26 mouse cellular contexts compared by ENCODE assay signal in genomic region chr14:82466708-82467107, GRCm38 (mm10).
DNase-seq lines count a peak whose midpoint lies in the region; ATAC-seq and TF ChIP-seq lines count a peak whose summit lies in the region.
"Had no signal": no experiment of that assay in that cellular context is flagged by ENCODE, and none has a peak within 500 bp of the region (broad histone marks: within the 10 kb centered on the region; RNA-seq: fewer than 3 reads in every experiment).

No protein-coding gene starts in this region.

- H3K4me1 ChIP-seq in ES-E14 (ENCODE audit: control insufficient read depth in 2 of 2, insufficient read depth in 2 of 2, low read length in 2 of 2, poor library complexity in 1 of 2), result no peaks in the 10 kb centered on the region
- no peaks in the 10 kb centered on the region for H3K4me1 ChIP-seq in hindbrain, embryonic 16.5 days (ENCODE audit: control insufficient read depth, insufficient read depth, low read depth, low read length)

- H3K27ac ChIP-seq in ES-E14 (ENCODE audit: insufficient read depth, low read depth, low read length, poor library complexity, severe bottlenecking), result no peak overlapping the region
- H3K27ac ChIP-seq in hindbrain, embryonic 16.5 days (ENCODE audit: low read depth, low read length), result no peak overlapping the region

- no peaks in the 10 kb centered on the region for H3K27me3 ChIP-seq in hindbrain, embryonic 16.5 days (replicated peaks; ENCODE audit: control insufficient read depth, insufficient read depth, low read length)
- H3K27me3 ChIP-seq: CH12.LX, Patski had no signal

- no peak overlapping the region for H3K4me2 ChIP-seq in hindbrain, embryonic 16.5 days (ENCODE audit: low read length)

- H3K4me3 ChIP-seq in ES-E14 (ENCODE audit: insufficient read depth in 1 of 2, low read depth in 1 of 2, low read length in 2 of 2, poor library complexity in 1 of 2, severe bottlenecking in 1 of 2), result no peak overlapping the region
- no peak overlapping the region for H3K4me3 ChIP-seq in hindbrain, embryonic 16.5 days (ENCODE audit: low read length)

- H3K9ac ChIP-seq in ES-E14 (ENCODE audit: insufficient read depth, low read depth, low read length, poor library complexity, severe bottlenecking), result no peak overlapping the region
- no peak overlapping the region for H3K9ac ChIP-seq in hindbrain, embryonic 16.5 days (ENCODE audit: low read depth, low read length)

- DNase-seq in ES-CJ7 (ENCODE audit: low read depth, low spot score), result peak; percentile 55
- peak; percentile 26 for DNase-seq in ES-E14 (ENCODE audit: low read depth, low spot score)
- peak; percentile 61 for DNase-seq in R1 (ENCODE audit: low read depth, low spot score)
- DNase-seq in ZHBTc4 (ENCODE audit: low read depth, low spot score), result peak; percentile 12
- DNase-seq in gastrocnemius, adult 18-20 months (ENCODE audit: low spot score), result no peak
- DNase-seq in urinary bladder, postnatal 10 days (ENCODE audit: low spot score), result no peak
- DNase-seq in ovary, adult 18-20 months (ENCODE audit: low spot score), result no peak
- DNase-seq: adrenal gland, adult 2 months; adrenal gland, adult 8-10 months; adrenal gland, postnatal 10 days; adrenal gland, postnatal 14 days; adrenal gland, postnatal 25 days; adrenal gland, postnatal 36 days; B cell, adult 2 months; cerebellum, adult 11 months; cerebellum, adult 11-12 months; cerebellum, adult 18-20 months; cerebellum, adult 2 months; cerebellum, adult 8-10 months; cerebellum, adult 9-10 months had no signal

- ATAC-seq in hindbrain, embryonic 16.5 days, result no peak
- ATAC-seq: activated CD4-positive, CD25-positive, alpha-beta regulatory T cell, adult 4 months; CD4-positive, CD25-positive, alpha-beta regulatory T cell, adult 4 months; Patski had no signal

- in situ Hi-C loops in ES-E14 (cut with MboI; ENCODE audit: low sequenced_read_pairs in 2 of 2, unreplicated experiment in 2 of 2), result no loop called here

- no peaks in the 10 kb centered on the region for H3K9me3 ChIP-seq in ES-E14 (ENCODE audit: control insufficient read depth, insufficient read depth, low read depth, low read length)
- no peaks in the 10 kb centered on the region for H3K9me3 ChIP-seq in hindbrain, embryonic 16.5 days (ENCODE audit: control insufficient read depth, low read length)

- 16% methylated on average over 1 of the region's 1 CpGs for WGBS in hindbrain, embryonic 16.5 days

- H3K36me3 ChIP-seq in ES-E14 (ENCODE audit: control insufficient read depth, insufficient read depth, low read length, poor library complexity, severe bottlenecking), result no peaks in the 10 kb centered on the region
- no peaks in the 10 kb centered on the region for H3K36me3 ChIP-seq in hindbrain, embryonic 16.5 days (ENCODE audit: control insufficient read depth, insufficient read depth, low read length)
- H3K36me3 ChIP-seq: G1E had no signal

TF ChIP-seq in ES-E14, 5 proteins besides CTCF, POLR2A, EP300 and RAD21:
- TF ChIP-seq HCFC1 (IDR thresholded peaks at IDR 0.05; ENCODE audit: borderline replicate concordance, insufficient read depth, low read length), result no peak
- TF ChIP-seq MAFK (IDR thresholded peaks at IDR 0.05; ENCODE audit: insufficient read depth, low read depth, low read length), result no peak
- 0 out of 2 replicates have a peak, but pooled peaks have one; percentile 51 for TF ChIP-seq CHD2 (IDR thresholded peaks at IDR 0.05; ENCODE audit: low read depth, low read length)
- no peak for TF ChIP-seq ZNF384 (IDR thresholded peaks at IDR 0.05; ENCODE audit: low read depth, low read length)
TF ChIP-seq in ES-E14: peak in this region for 1.

Comparison
In these comparisons a context has a peak if more than half of its experiments do, and no peak if none do; other contexts are left out.
1. DNase-seq: peak in ES-CJ7 (single experiment), ES-E14 (single experiment), R1 (single experiment) and ZHBTc4 (single experiment); none in gastrocnemius, adult 18-20 months (single experiment), urinary bladder, postnatal 10 days (single experiment) and ovary, adult 18-20 months (single experiment).